Mouse (Mus musculus): ENCODE measurements around the gene Krt42.

- TF ChIP-seq CTCF (IDR thresholded peaks at IDR 0.05; ENCODE audit: borderline replicate concordance, control insufficient read depth, extremely low read depth, insufficient read depth, low read length, poor library complexity) (no peak), POLR2A (IDR thresholded peaks at IDR 0.05; ENCODE audit: control insufficient read depth, extremely low read depth, insufficient read depth, low read length, poor library complexity) (no peak)
Observed at GRCm38 (mm10) chr11:100275466-100275865, 5.8 kb upstream of the Krt42 start.
